Mouse (Mus musculus): ENCODE measurements around the gene Rala. TPM values are rescaled to one million over a fixed set of nuclear protein-coding genes. Genes with fewer than 3 reads are reported as not detected.

The Rala gene
- polyA plus RNA-seq, 1 experiment from 2014 or later = 206 TPM

- Histone ChIP-seq H3K36me3 (no peaks in the 10 kb centered on the region), H3K9ac (no peak overlapping the region), H3K27me3 (no peaks in the 10 kb centered on the region), H3K4me1 (replicated peaks) (peaks cover 15% of the 10 kb centered on the region), H3K4me3 (no peak overlapping the region), H3K27ac (no peak overlapping the region), H3K9me3 (no peaks in the 10 kb centered on the region), H3K4me2 (no peak overlapping the region)
- WGBS = 89% methylated on average over 6 of the region's 6 CpGs
- ATAC-seq (ENCODE audit: low FRiP score) = no peak
Observed at GRCm38 (mm10) chr13:17860536-17860935, 83.5 kb downstream of the Rala start.

- H3K4me3 ChIP-seq = no peak overlapping the region
- no peaks in the 10 kb centered on the region for H3K27me3 ChIP-seq
- no peaks in the 10 kb centered on the region for H3K9me3 ChIP-seq
- H3K27ac ChIP-seq = no peak overlapping the region
- peaks cover 23% of the 10 kb centered on the region for H3K4me1 ChIP-seq (replicated peaks)
- H3K36me3 ChIP-seq = no peaks in the 10 kb centered on the region
- H3K9ac ChIP-seq = no peak overlapping the region
- 89% methylated on average over 13 of the region's 13 CpGs for WGBS
- ATAC-seq (ENCODE audit: low FRiP score) = no peak
- H3K4me2 ChIP-seq = no peak overlapping the region
Observed at GRCm38 (mm10) chr13:17859365-17860033, 84.5 kb downstream of the Rala start.

GRCm38 (mm10) chr13:17857046-17857445 lies 87.0 kb downstream of the Rala start:
- Histone ChIP-seq H3K4me3 (no peak overlapping the region), H3K9me3 (no peaks in the 10 kb centered on the region), H3K4me2 (no peak overlapping the region), H3K9ac (no peak overlapping the region), H3K27ac (no peak overlapping the region), H3K36me3 (no peaks in the 10 kb centered on the region), H3K27me3 (no peaks in the 10 kb centered on the region), H3K4me1 (replicated peaks) (peaks cover 23% of the 10 kb centered on the region)
- WGBS = 58% methylated on average over 9 of the region's 9 CpGs
- ATAC-seq (ENCODE audit: low FRiP score) = peak; percentile 56; the same call in 1 of the 2 replicates

- H3K36me3 ChIP-seq = no peaks in the 10 kb centered on the region
- H3K27ac ChIP-seq = no peak overlapping the region; the same call in 1 of the 2 replicates
- no peak overlapping the region for H3K9ac ChIP-seq
- WGBS = 10% methylated on average over 13 of the region's 13 CpGs
- H3K4me2 ChIP-seq = peak overlapping the region; percentile 40
- H3K4me1 ChIP-seq (replicated peaks) = peaks cover 23% of the 10 kb centered on the region
- ATAC-seq (ENCODE audit: low FRiP score) = no peak
- no peaks in the 10 kb centered on the region for H3K9me3 ChIP-seq
- no peaks in the 10 kb centered on the region for H3K27me3 ChIP-seq
- no peak overlapping the region for H3K4me3 ChIP-seq
Observed at GRCm38 (mm10) chr13:17855492-17856138, 88.4 kb downstream of the Rala start.

GRCm38 (mm10) chr13:17854755-17855154 lies 89.3 kb downstream of the Rala start:
- Histone ChIP-seq H3K4me2 (no peak overlapping the region), H3K27me3 (no peaks in the 10 kb centered on the region), H3K4me3 (no peak overlapping the region), H3K9me3 (no peaks in the 10 kb centered on the region), H3K27ac (0 out of 2 replicates have a peak overlapping the region, but pooled peaks have one; percentile 52), H3K36me3 (no peaks in the 10 kb centered on the region), H3K4me1 (replicated peaks) (peaks cover 23% of the 10 kb centered on the region), H3K9ac (no peak overlapping the region)
- ATAC-seq (ENCODE audit: low FRiP score) = no peak
- 64% methylated on average over 6 of the region's 6 CpGs for WGBS

GRCm38 (mm10) chr13:17843336-17843735 lies 100.7 kb downstream of the Rala start:
- Histone ChIP-seq H3K36me3 (no peaks in the 10 kb centered on the region), H3K9me3 (no peaks in the 10 kb centered on the region), H3K9ac (no peak overlapping the region), H3K4me2 (no peak overlapping the region), H3K4me1 (replicated peaks) (no peaks in the 10 kb centered on the region), H3K27ac (no peak overlapping the region), H3K27me3 (no peaks in the 10 kb centered on the region), H3K4me3 (no peak overlapping the region)
- ATAC-seq (ENCODE audit: low FRiP score) = no peak
- 76% methylated on average over 2 of the region's 2 CpGs for WGBS

- H3K36me3 ChIP-seq = no peaks in the 10 kb centered on the region
- H3K9ac ChIP-seq = no peak overlapping the region
- ATAC-seq (ENCODE audit: low FRiP score) = no peak
- no peaks in the 10 kb centered on the region for H3K9me3 ChIP-seq
- 22% methylated on average over 4 of the region's 4 CpGs for WGBS
- no peaks in the 10 kb centered on the region for H3K27me3 ChIP-seq
- no peak overlapping the region for H3K4me3 ChIP-seq
- H3K4me2 ChIP-seq = no peak overlapping the region
- H3K27ac ChIP-seq = no peak overlapping the region
- H3K4me1 ChIP-seq (replicated peaks) = peaks cover 3% of the 10 kb centered on the region; the same call in 1 of the 2 replicates
Observed at GRCm38 (mm10) chr13:17842756-17843155, 101.3 kb downstream of the Rala start.

- peaks cover 3% of the 10 kb centered on the region; the same call in 1 of the 2 replicates for H3K4me1 ChIP-seq (replicated peaks)
- WGBS = 91% methylated on average over 5 of the region's 5 CpGs
- H3K27ac ChIP-seq = no peak overlapping the region
- H3K4me3 ChIP-seq = no peak overlapping the region
- ATAC-seq (ENCODE audit: low FRiP score) = no peak
- no peaks in the 10 kb centered on the region for H3K9me3 ChIP-seq
- H3K4me2 ChIP-seq = no peak overlapping the region
- H3K27me3 ChIP-seq = no peaks in the 10 kb centered on the region
- no peak overlapping the region for H3K9ac ChIP-seq
- no peaks in the 10 kb centered on the region for H3K36me3 ChIP-seq
Observed at GRCm38 (mm10) chr13:17839137-17839536, 104.9 kb downstream of the Rala start.

- no peak overlapping the region for H3K27ac ChIP-seq
- no peak overlapping the region for H3K9ac ChIP-seq
- H3K9me3 ChIP-seq = no peaks in the 10 kb centered on the region
- H3K4me1 ChIP-seq (replicated peaks) = peaks cover 3% of the 10 kb centered on the region; the same call in 1 of the 2 replicates
- H3K4me2 ChIP-seq = no peak overlapping the region
- no peaks in the 10 kb centered on the region for H3K27me3 ChIP-seq
- H3K36me3 ChIP-seq = no peaks in the 10 kb centered on the region
- WGBS = 37% methylated on average over 4 of the region's 4 CpGs
- no peak overlapping the region for H3K4me3 ChIP-seq
- peak; percentile 73; the same call in 1 of the 2 replicates for ATAC-seq (ENCODE audit: low FRiP score)
Observed at GRCm38 (mm10) chr13:17838484-17838851, 105.6 kb downstream of the Rala start.

GRCm38 (mm10) chr13:17837610-17838483 lies 106.2 kb downstream of the Rala start:
- ATAC-seq (ENCODE audit: low FRiP score) = peak; percentile 57
- H3K9me3 ChIP-seq = no peaks in the 10 kb centered on the region
- H3K4me2 ChIP-seq = no peak overlapping the region
- H3K27ac ChIP-seq = no peak overlapping the region
- 45% methylated on average over 16 of the region's 16 CpGs for WGBS
- H3K4me3 ChIP-seq = no peak overlapping the region
- no peaks in the 10 kb centered on the region for H3K27me3 ChIP-seq
- no peak overlapping the region for H3K9ac ChIP-seq
- H3K36me3 ChIP-seq = no peaks in the 10 kb centered on the region
- peaks cover 3% of the 10 kb centered on the region; the same call in 1 of the 2 replicates for H3K4me1 ChIP-seq (replicated peaks)

GRCm38 (mm10) chr13:17836808-17837207 lies 107.2 kb downstream of the Rala start:
- no peaks in the 10 kb centered on the region for H3K9me3 ChIP-seq
- H3K9ac ChIP-seq = no peak overlapping the region
- no peak overlapping the region for H3K4me2 ChIP-seq
- H3K27me3 ChIP-seq = no peaks in the 10 kb centered on the region
- 83% methylated on average over 7 of the region's 7 CpGs for WGBS
- H3K4me1 ChIP-seq (replicated peaks) = peaks cover 3% of the 10 kb centered on the region; the same call in 1 of the 2 replicates
- ATAC-seq (ENCODE audit: low FRiP score) = no peak
- H3K36me3 ChIP-seq = no peaks in the 10 kb centered on the region
- no peak overlapping the region for H3K27ac ChIP-seq
- no peak overlapping the region for H3K4me3 ChIP-seq

GRCm38 (mm10) chr13:17832940-17833339 lies 111.1 kb downstream of the Rala start:
- H3K4me1 ChIP-seq (replicated peaks) = peaks cover 2% of the 10 kb centered on the region; the same call in 1 of the 2 replicates
- H3K27ac ChIP-seq = no peak overlapping the region
- H3K9me3 ChIP-seq = no peaks in the 10 kb centered on the region
- no peak for ATAC-seq (ENCODE audit: low FRiP score)
- WGBS = 77% methylated on average over 3 of the region's 3 CpGs
- H3K9ac ChIP-seq = no peak overlapping the region
- no peak overlapping the region for H3K4me2 ChIP-seq
- H3K4me3 ChIP-seq = no peak overlapping the region
- H3K36me3 ChIP-seq = no peaks in the 10 kb centered on the region
- no peaks in the 10 kb centered on the region for H3K27me3 ChIP-seq
